Mouse (Mus musculus) megakaryocyte-erythroid progenitor cell, adult 5 weeks (primary cell): ENCODE results near the gene Ubap1l. TPM values are rescaled to one million over a fixed set of nuclear protein-coding genes. Genes with fewer than 3 reads are reported as not detected.

Experiments
- polyA plus RNA-seq: library from polyadenylated mRNA; stranded (reverse); fragments of >175 nt; gene quantifications from 2 replicates; pipeline ENCODE4 v1.2.3, GENCODE M21; 2012

Gene Ubap1l
- polyA plus RNA-seq, result 0.62 and 0.90 TPM in 2 replicates

DNA sequence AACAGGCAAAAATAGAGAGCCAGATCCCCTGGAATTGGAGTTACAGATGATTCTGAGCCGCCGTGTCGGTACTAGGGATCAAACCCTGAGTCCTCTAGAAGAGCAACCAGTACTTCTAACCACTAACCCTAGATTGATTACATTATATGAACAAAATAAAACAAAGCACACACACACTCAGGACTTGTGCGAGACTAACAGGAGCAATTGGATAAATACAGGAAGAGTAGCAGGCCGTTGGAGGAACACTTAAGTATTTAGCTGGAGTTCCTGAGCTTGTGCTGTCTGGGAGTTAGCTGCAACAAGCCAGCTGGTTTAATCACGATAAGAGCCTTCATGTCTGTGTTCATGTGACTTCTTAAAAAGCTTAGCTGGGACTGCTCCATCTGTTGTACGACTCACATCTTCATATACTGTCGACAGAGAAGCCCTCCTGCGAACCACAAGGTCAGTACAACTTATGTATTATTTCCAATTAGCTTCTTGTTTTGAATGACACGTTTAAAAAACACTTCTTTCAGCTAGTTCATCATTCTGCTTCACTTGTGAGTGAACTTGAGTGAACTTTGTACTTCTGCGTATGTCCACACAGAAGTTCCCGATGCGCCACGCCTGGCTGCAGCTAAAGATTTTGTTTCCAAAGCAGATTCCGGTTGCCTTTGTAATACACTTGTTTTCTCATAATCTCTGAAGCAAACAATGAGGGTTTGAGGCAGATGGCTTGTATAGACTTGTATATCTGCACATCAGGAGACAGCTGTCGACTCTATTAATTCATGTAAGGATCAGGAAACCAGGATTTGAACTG lies at the start of gene Ubap1l:
Gene Ubap1l, plus strand, starts transcription at position 401 of the 808 bp plus-strand sequence.

DNA sequence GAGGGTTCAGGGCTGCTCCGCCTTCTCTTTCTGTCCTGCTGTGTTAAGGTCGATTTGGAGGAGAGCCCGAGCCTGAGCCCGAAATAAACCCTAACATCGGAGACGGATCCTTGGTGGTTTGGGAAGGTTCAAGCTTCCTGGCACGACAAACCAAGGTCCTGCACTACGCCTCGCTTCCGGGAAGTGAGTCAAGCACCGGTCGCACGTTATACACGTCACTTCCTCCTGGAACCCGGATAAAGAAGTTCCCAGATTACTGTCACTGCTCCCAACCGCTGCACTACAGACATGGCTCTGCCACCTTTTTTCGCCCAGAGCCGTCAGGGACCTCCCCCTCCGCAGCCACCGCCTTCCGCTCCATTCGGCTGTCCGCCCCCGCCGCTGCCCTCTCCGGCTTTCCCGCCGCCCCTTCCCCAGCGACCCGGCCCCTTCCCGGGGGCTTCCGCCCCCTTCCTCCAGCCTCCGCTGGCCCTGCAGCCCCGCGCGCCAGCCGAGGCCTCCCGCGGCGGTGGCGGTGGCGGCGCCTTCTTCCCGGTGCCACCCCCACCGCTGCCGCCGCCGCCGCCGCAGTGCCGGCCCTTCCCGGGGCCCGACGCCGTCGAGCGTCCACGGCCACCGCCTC lies 14.9 kb upstream of the Ubap1l start, which contains the start of gene Pdcd7:
Gene Pdcd7, plus strand, starts transcription at position 251 of the 622 bp plus-strand sequence.

DNA sequence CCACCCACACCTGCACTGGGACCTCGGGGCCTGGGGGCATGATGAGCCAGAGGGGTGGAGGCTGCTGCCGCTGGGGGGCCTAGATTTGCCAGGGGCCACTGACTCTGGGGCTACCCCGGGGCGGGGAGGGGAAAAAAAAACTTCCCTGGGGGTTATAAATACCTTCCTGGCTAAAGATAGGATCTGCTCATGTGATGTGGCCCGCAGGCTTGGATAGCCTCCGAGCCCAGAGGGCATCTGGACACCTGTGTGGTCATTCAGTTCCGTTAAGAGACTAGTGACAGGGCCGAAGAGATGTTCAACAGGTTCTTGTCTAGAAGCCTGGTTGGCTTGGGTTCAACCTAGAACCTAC lies 30.7 kb downstream of the Ubap1l start, which contains the start of gene Kbtbd13:
Gene Kbtbd13, minus strand, starts transcription at position 40 of the 352 bp plus-strand sequence.

DNA sequence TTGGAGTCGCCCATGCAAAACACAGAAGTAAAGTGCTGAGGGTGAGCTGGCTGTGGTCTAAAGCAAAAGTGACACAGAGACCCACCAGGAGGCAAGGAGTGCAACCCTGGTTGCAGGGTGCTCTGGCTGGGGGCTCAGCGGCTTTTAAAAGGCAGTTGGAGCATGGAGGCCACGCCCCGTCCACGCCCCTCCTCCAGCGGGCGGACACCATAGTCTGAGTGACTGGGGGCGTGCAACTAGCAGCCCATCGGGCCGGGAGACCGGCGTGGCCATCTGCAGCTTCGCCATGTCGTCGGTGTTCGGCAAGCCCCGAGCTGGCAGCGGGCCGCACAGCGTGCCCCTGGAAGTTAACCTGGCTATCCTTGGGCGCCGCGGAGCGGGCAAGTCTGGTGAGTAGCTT lies 37.4 kb downstream of the Ubap1l start, which contains the start of gene Rasl12:
Gene Rasl12, plus strand, starts transcription at position 228 of the 400 bp plus-strand sequence.

DNA sequence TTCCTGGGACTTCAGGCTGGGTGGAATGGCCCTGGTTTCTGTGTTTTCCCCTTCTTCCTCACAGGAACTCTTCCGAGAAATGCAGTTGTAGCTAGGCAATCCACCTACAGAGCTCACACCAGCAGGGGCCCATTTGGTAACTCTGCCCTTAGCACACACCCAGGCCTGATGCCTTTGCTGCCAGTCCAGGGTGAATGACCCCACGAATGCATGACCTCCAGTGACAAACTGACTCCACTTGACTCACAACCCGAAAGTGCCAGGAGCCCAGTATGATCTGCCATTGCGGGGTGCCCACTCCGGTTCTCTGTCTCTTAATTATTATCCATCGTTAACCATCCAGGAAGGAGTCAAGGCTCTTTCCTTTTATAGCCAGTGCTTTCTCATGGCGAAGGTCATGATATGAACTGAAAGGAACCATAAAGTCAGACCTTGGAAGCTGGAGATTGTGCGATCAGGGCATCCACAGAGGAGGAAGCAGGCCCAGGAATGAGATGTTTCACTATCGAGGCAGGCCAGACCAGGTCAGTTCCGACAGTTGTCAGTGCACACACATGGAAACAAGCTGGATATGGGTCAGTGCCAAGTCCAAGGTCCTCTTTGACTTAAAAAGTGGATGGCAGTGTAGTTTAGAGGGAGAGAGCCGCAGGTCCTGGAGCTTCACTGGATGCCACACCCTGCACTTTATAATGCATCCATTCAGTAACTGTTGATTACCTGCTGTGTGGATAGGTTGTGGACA lies 62.1 kb downstream of the Ubap1l start, which contains the start of gene Slc51b:
Gene Slc51b, minus strand, starts transcription at position 196 of the 742 bp plus-strand sequence.

Other genes starting within 250 kb of the Ubap1l start
- gene Igdcc3, start 219.9 kb upstream of the Ubap1l start, polyA plus RNA-seq, result not detected in 2 replicates
- gene Parp16, start 165.7 kb upstream of the Ubap1l start, polyA plus RNA-seq, result 5.2 and 6.4 TPM in 2 replicates
- gene Cilp, start 95.9 kb upstream of the Ubap1l start, polyA plus RNA-seq, result not detected in 2 replicates
- gene Clpx, start 66.8 kb upstream of the Ubap1l start, polyA plus RNA-seq, result 8.5 and 10.5 TPM in 2 replicates
- gene Pdcd7, start 14.9 kb upstream of the Ubap1l start, polyA plus RNA-seq, result 34.2 and 42.0 TPM in 2 replicates
- 0.02 and 0.04 TPM in 2 replicates for gene Kbtbd13, start 30.6 kb downstream of the Ubap1l start, polyA plus RNA-seq
- 0.13 and 0.40 TPM in 2 replicates for gene Rasl12, start 37.5 kb downstream of the Ubap1l start, polyA plus RNA-seq
- not detected in 2 replicates for gene Slc51b, start 61.9 kb downstream of the Ubap1l start, polyA plus RNA-seq
- 13.2 and 13.7 TPM in 2 replicates for gene Mtfmt, start 74.7 kb downstream of the Ubap1l start, polyA plus RNA-seq
- gene Spg21, start 99.9 kb downstream of the Ubap1l start, polyA plus RNA-seq, result 34.1 and 45.9 TPM in 2 replicates
- not detected in 2 replicates for gene Ankdd1a, start 159.2 kb downstream of the Ubap1l start, polyA plus RNA-seq
- gene Plekho2, start 219.0 kb downstream of the Ubap1l start, polyA plus RNA-seq, result 65.7 and 78.4 TPM in 2 replicates
- gene Pif1, start 226.1 kb downstream of the Ubap1l start, polyA plus RNA-seq, result 5.4 and 7.8 TPM in 2 replicates